Mouse (Mus musculus) forebrain, embryonic 15.5 days (tissue): Measurements from ENCODE around the gene Smg6. TPM values are rescaled to one million over a fixed set of nuclear protein-coding genes. Genes with fewer than 3 reads are reported as not detected.

Experiments used
- ATAC-seq: fragments of 200-750 bp; cut with Nextera tagmentation; replicated peaks from 2 replicates; pipeline ENCODE4 v1.8.0; 2017; ENCODE audit warnings: mild to moderate bottlenecking, moderate TSS enrichment, moderate library complexity
- H3K27ac ChIP-seq: fragments of 300-500 bp; sonication (generic); replicated peaks from 2 replicates; pipeline ENCODE4 v1.5.1; 2015; ENCODE audit warnings: mild to moderate bottlenecking, inconsistent platforms
- H3K27me3 ChIP-seq: fragments of 300-500 bp; sonication (generic); 2 replicates; pipeline ENCODE4 v1.6.1; 2015; ENCODE audit warnings: inconsistent platforms
- H3K36me3 ChIP-seq: fragments of 300-500 bp; sonication (generic); 2 replicates; pipeline ENCODE4 v1.6.1; 2015; ENCODE audit warnings: mild to moderate bottlenecking, inconsistent platforms
- H3K4me1 ChIP-seq: fragments of 300-500 bp; sonication (generic); 2 replicates; pipeline ENCODE4 v1.6.1; 2015; ENCODE audit warnings: inconsistent platforms
- H3K4me2 ChIP-seq: fragments of 300-500 bp; sonication (generic); replicated peaks from 2 replicates; pipeline ENCODE4 v1.6.1; 2015; ENCODE audit warnings: mild to moderate bottlenecking, inconsistent platforms
- H3K4me3 ChIP-seq: fragments of 300-500 bp; sonication (generic); 2 replicates; pipeline ENCODE4 v1.5.1; 2015; ENCODE audit warnings: mild to moderate bottlenecking, inconsistent platforms
- H3K9ac ChIP-seq: fragments of 300-500 bp; sonication (generic); replicated peaks from 2 replicates; pipeline ENCODE4 v1.6.1; 2015; ENCODE audit warnings: mild to moderate bottlenecking, inconsistent platforms
- H3K9me3 ChIP-seq: fragments of 300-500 bp; sonication (generic); 2 replicates; pipeline ENCODE4 v1.6.1; 2016; ENCODE audit warnings: inconsistent platforms
- WGBS: fragments of 180-500 bp; shearing (Covaris S2); methylation state at CpG from one replicate; pipeline ENCODE4 v1.1.7; 2015; ENCODE audit warnings: mixed read lengths; 5-methylcytosine and 5-hydroxymethylcytosine counted together
- polyA plus RNA-seq: library from polyadenylated mRNA; unstranded; fragments of >200 nt; fragmentation: Nextera tagmentation; extraction: Ambion mirVana; gene quantifications from 2 replicates; pipeline ENCODE4 v1.2.1, GENCODE M21; 2015

Gene Smg6
- polyA plus RNA-seq, 1 experiment from 2014 or later: 18.4 TPM

DNA sequence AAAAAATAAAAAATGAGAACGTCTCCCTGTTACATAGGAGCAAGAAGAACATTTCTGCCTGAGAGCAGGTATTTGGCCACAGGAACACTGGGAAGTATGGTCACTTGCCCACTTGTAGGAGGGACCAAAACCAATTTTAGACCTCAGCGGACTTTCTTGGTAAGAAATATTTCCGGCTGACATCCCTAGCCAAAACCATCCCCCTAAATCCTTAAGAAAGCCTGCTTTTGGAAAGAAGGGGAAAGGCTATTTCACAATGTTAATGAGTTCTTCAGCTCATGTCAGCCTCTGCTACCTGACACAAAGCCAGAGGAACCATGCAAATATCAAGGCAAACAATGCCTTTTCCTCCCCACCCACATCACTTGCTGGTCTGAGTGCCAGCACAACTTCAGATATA is 108.5 kb downstream of the Smg6 start:
- no peaks in the 10 kb centered on the region for H3K36me3 ChIP-seq
- H3K27me3 ChIP-seq: no peaks in the 10 kb centered on the region
- no peak overlapping the region for H3K4me3 ChIP-seq
- ATAC-seq: no peak
- no peak overlapping the region for H3K4me2 ChIP-seq
- peak overlapping the region; percentile 15; the same call in 1 of the 2 replicates for H3K27ac ChIP-seq
- 88% methylated on average over 3 of the region's 3 CpGs for WGBS
- no peaks in the 10 kb centered on the region for H3K9me3 ChIP-seq
- no peak overlapping the region for H3K9ac ChIP-seq
- peaks cover 16% of the 10 kb centered on the region; the same call in 1 of the 2 replicates for H3K4me1 ChIP-seq

DNA sequence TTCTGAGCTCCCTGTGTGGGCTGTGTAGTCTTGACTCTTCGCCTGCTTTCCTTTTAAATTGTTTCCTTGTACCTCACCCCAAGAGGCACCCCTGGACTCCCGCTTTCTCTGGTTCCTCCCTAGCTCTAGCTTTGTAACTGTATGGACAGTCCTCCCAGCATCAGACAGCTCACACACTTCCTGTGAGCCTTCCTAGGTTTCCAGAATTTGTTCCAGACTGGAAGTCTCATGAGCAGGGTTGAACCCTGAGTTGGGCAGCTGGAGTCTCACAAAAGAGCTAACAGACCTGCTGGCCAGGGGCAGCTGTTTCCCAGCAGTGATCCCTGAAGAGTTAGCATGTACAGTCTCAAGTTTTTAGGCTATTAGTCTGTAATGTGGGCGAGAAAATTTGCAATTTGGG is 118.7 kb downstream of the Smg6 start:
- Histone ChIP-seq H3K9ac (no peak overlapping the region), H3K4me1 (peaks cover 6% of the 10 kb centered on the region; the same call in 1 of the 2 replicates), H3K36me3 (peaks cover 19% of the 10 kb centered on the region), H3K4me3 (no peak overlapping the region), H3K27ac (no peak overlapping the region), H3K4me2 (no peak overlapping the region), H3K9me3 (no peaks in the 10 kb centered on the region), H3K27me3 (no peaks in the 10 kb centered on the region)
- ATAC-seq: no peak
- 91% methylated on average over 3 of the region's 3 CpGs for WGBS

DNA sequence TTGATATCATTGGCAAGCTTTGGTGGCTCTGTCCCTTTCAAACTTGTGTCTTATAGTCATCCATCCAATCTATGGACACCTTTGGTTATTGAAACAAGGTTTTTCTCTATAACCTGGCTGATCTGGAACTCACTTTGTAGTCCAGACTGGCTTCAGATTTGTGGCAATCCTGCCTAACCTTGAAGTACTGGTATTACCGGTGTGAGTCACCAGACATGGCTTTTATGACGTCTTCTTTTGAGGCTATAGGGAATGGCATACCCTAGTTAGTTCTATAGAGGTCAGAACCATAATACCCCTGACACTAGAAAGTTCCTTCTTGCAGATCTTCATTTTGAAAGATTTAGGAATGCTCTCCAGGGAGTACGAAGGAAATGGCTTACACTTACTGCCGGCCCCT is 120.2 kb downstream of the Smg6 start:
- no peak for ATAC-seq
- WGBS: 93% methylated on average over 4 of the region's 4 CpGs
- Histone ChIP-seq H3K36me3 (peaks cover 20% of the 10 kb centered on the region), H3K9me3 (no peaks in the 10 kb centered on the region), H3K9ac (no peak overlapping the region), H3K4me3 (no peak overlapping the region), H3K27ac (no peak overlapping the region), H3K4me1 (peaks cover 6% of the 10 kb centered on the region; the same call in 1 of the 2 replicates), H3K27me3 (no peaks in the 10 kb centered on the region), H3K4me2 (no peak overlapping the region)

GRCm38 (mm10) chr11:75046638-75047037 is 121.0 kb downstream of the Smg6 start:
- no peak overlapping the region for H3K9ac ChIP-seq
- no peaks in the 10 kb centered on the region for H3K9me3 ChIP-seq
- ATAC-seq: no peak
- 83% methylated on average over 3 of the region's 3 CpGs for WGBS
- no peak overlapping the region for H3K4me3 ChIP-seq
- H3K27me3 ChIP-seq: no peaks in the 10 kb centered on the region
- no peak overlapping the region for H3K4me2 ChIP-seq
- H3K36me3 ChIP-seq: peaks cover 17% of the 10 kb centered on the region
- peaks cover 9% of the 10 kb centered on the region for H3K4me1 ChIP-seq
- no peak overlapping the region for H3K27ac ChIP-seq

DNA sequence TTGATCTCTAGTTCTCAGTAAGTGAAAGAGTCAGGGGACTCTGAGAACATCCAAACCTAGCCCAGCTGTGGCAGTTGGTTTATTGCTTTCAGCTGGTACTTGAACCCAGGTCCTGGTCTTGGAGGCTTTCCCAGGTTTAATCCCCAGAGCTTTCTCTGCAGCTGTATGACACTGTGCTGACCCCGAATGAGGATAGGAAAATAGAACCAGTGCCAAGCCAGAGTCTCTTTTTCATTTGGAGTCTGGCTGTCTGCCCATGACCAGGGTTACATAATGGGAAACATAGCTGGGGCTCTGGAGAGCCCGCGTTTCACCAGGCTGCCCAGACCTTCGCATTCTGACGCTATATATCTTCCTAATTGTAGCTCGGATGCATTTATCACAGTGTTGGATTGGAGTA is 121.4 kb downstream of the Smg6 start:
- no peak overlapping the region for H3K9ac ChIP-seq
- no peaks in the 10 kb centered on the region for H3K9me3 ChIP-seq
- H3K4me1 ChIP-seq: peaks cover 10% of the 10 kb centered on the region
- H3K27ac ChIP-seq: no peak overlapping the region
- ATAC-seq: no peak
- 38% methylated on average over 6 of the region's 6 CpGs for WGBS
- no peak overlapping the region for H3K4me3 ChIP-seq
- no peaks in the 10 kb centered on the region for H3K27me3 ChIP-seq
- peaks cover 14% of the 10 kb centered on the region for H3K36me3 ChIP-seq
- H3K4me2 ChIP-seq: no peak overlapping the region

DNA sequence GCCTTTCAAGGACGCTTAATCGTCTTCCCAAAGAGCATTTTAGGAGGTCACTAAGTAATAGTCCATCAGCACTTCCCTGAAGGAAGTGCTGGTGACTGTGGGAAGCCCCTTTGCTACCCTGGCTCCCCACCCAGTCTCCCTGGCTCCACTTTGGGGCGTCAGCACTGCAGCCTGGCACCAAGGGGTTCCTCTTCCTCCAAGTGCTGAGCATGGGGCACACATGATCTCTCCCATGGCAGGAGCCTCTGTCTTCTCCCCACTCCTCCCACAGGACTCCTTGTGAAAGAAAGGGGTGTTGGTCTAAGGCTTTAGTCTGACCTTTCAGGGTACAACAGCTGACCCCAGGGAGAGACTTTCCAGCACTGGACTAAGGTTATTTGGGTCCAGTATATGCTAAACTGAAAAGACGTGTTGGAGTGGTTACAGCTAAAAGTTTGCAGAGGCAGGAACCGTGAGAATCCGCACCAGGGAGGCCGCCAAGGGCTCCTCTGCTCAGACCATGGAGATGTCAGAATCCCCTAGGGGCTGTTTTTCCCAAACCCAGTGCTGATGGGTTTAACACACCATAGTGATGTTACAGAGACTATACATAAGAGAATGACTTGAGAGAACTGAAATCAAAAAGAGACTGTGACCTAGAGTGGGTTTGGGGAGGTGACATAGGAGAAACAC is 122.2 kb downstream of the Smg6 start:
- no peaks in the 10 kb centered on the region for H3K9me3 ChIP-seq
- WGBS: 88% methylated on average over 7 of the region's 7 CpGs
- H3K9ac ChIP-seq: no peak overlapping the region
- H3K4me3 ChIP-seq: no peak overlapping the region
- no peak overlapping the region for H3K4me2 ChIP-seq
- ATAC-seq: no peak
- H3K27me3 ChIP-seq: no peaks in the 10 kb centered on the region
- peaks cover 8% of the 10 kb centered on the region; the same call in 1 of the 2 replicates for H3K36me3 ChIP-seq
- 0 out of 2 replicates have a peak overlapping the region, but pooled peaks have one; percentile 12 for H3K27ac ChIP-seq
- H3K4me1 ChIP-seq: peaks cover 10% of the 10 kb centered on the region

- no peak overlapping the region for H3K4me2 ChIP-seq
- ATAC-seq: no peak
Observed at GRCm38 (mm10) chr11:75049146-75049545, 123.5 kb downstream of the Smg6 start.

DNA sequence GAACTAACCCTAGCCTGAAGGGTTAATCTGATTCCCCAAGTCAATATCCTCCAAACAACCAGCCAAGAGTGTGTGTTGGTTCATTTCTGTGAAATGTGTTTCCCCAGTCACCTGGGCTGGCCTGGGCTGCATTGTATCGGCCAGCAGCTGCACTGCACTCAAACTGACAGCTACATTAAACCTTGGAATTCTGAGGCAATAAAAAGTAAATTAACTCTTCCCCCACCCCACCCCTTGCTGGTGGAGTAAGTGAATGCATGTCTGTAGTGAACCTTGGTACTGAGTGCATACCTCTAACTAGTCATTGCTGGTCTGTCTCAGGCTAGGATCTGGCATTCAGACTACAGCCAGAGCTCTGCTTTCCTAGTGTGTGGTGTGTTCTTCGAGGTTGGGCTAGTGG is 124.2 kb downstream of the Smg6 start:
- 78% methylated on average over 2 of the region's 2 CpGs for WGBS

More at GRCm38 (mm10) chr11:75049146-75049545, 123.5 kb downstream of the Smg6 start:
- WGBS: 77% methylated on average over 2 of the region's 2 CpGs
- Histone ChIP-seq H3K27ac (no peak overlapping the region), H3K9ac (no peak overlapping the region), H3K9me3 (no peaks in the 10 kb centered on the region), H3K27me3 (no peaks in the 10 kb centered on the region), H3K36me3 (0 out of 2 replicates have a peak, but pooled peaks cover 8% of the 10 kb centered on the region), H3K4me1 (peaks cover 18% of the 10 kb centered on the region), H3K4me3 (no peak overlapping the region)

DNA sequence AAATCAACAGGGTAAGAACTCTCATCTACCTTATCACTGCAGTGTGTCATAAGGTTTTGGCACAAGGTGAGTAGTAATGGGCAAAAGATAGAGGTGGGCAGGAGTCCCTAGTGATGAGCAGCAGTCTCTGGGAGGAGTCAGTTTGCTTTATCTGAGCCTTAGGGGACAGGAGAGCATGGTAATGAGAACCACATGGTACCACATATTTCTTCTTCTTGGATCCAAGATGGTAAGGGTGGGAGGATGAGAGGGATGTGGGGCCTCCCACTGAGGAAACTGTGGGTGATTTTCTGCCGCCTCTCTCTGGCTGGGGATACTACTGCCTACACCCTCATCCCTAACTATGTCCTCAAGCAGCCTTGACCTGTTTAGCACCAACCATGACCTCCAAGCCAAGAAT is 125.6 kb downstream of the Smg6 start:
- Histone ChIP-seq H3K9ac (no peak overlapping the region), H3K27me3 (no peaks in the 10 kb centered on the region), H3K36me3 (0 out of 2 replicates have a peak, but pooled peaks cover 8% of the 10 kb centered on the region), H3K27ac (no peak overlapping the region), H3K9me3 (no peaks in the 10 kb centered on the region), H3K4me3 (no peak overlapping the region), H3K4me1 (peaks cover 24% of the 10 kb centered on the region), H3K4me2 (no peak overlapping the region)
- no peak for ATAC-seq
- WGBS: 75% methylated on average over 1 of the region's 1 CpGs

More for the DNA sequence above, 124.2 kb downstream of the Smg6 start:
- H3K9ac ChIP-seq: no peak overlapping the region
- no peak overlapping the region for H3K4me2 ChIP-seq
- 0 out of 2 replicates have a peak, but pooled peaks cover 8% of the 10 kb centered on the region for H3K36me3 ChIP-seq
- H3K4me1 ChIP-seq: peaks cover 24% of the 10 kb centered on the region
- no peaks in the 10 kb centered on the region for H3K27me3 ChIP-seq
- no peak overlapping the region for H3K27ac ChIP-seq
- no peak for ATAC-seq
- no peak overlapping the region for H3K4me3 ChIP-seq
- H3K9me3 ChIP-seq: no peaks in the 10 kb centered on the region

DNA sequence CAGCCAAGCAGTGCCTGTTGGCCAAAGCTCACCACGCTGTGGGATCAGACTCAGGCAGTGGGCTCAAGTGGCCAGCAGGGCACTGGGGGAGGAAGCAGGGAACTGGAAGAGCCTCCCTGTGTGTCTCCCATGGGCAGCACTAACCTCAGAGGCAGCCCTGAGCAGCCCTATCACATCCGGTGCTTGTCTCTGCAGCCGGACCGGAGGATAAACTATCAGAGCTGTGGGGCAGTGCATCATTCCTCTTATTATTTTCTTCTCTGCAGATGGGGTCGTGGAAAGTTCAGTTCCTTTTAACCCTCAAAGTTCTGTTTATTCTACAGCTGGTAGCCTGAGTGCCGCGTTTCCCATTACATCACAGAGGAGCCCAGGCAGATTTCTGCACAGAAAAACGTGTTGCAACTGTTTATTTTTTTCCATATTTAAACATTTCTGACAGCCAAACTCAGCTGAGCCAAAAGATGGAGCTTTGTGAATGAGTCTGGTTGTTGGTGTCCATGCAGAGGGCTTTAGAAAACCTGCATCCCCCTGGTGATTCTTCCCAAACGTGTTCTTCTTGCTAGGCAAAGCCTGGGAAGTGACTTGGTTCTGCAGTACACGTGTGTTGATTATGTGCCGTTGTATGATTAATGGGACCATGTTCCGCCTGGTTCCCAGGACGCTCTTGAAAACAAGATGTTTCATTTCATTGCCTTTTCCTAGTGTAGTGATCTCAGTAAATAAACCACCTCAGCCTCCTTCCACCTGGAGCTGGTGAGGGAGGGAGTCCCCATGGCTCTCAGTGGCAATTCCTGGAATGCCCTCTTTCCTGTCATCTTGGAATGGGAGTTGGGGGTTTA is 126.3 kb downstream of the Smg6 start:
- Histone ChIP-seq H3K4me3 (no peak overlapping the region), H3K4me2 (no peak overlapping the region), H3K9me3 (no peaks in the 10 kb centered on the region), H3K36me3 (0 out of 2 replicates have a peak, but pooled peaks cover 8% of the 10 kb centered on the region), H3K9ac (no peak overlapping the region), H3K27me3 (no peaks in the 10 kb centered on the region), H3K4me1 (peaks cover 24% of the 10 kb centered on the region), H3K27ac (no peak overlapping the region)
- 79% methylated on average over 13 of the region's 13 CpGs for WGBS
- no peak for ATAC-seq

DNA sequence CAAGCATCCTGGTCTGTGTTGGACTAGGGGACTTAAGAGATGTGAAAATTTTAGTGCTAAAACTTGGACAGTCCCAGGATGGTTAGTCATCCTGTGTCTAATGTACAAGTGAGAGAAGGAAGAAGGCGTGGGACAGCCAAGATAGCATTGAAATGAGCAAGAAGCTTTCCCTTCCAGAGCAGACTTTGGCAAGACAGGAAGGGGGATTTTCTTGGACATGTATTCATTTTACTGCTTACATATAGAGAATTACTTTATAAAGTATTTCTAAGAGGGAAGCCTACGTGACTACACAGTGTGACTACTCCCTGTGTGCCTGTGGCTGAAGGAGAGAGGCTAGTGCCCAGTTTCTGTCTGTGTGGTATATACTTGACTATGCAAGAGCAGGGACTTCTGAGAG is 127.4 kb downstream of the Smg6 start:
- H3K4me1 ChIP-seq: peaks cover 17% of the 10 kb centered on the region
- no peak overlapping the region for H3K4me2 ChIP-seq
- H3K27me3 ChIP-seq: no peaks in the 10 kb centered on the region
- WGBS: 84% methylated on average over 2 of the region's 2 CpGs
- ATAC-seq: no peak
- H3K9me3 ChIP-seq: no peaks in the 10 kb centered on the region
- 0 out of 2 replicates have a peak, but pooled peaks cover 12% of the 10 kb centered on the region for H3K36me3 ChIP-seq
- no peak overlapping the region for H3K9ac ChIP-seq
- no peak overlapping the region for H3K27ac ChIP-seq
- no peak overlapping the region for H3K4me3 ChIP-seq

- Histone ChIP-seq H3K4me3 (no peak overlapping the region), H3K27ac (0 out of 2 replicates have a peak overlapping the region, but pooled peaks have one; percentile 14), H3K9me3 (no peaks in the 10 kb centered on the region), H3K4me2 (no peak overlapping the region), H3K27me3 (no peaks in the 10 kb centered on the region), H3K36me3 (0 out of 2 replicates have a peak, but pooled peaks cover 13% of the 10 kb centered on the region), H3K9ac (no peak overlapping the region), H3K4me1 (peaks cover 17% of the 10 kb centered on the region)
- no peak for ATAC-seq
- 84% methylated on average over 7 of the region's 7 CpGs for WGBS
Observed at GRCm38 (mm10) chr11:75053722-75054121, 128.1 kb downstream of the Smg6 start.
